In the genomic region with DNA sequence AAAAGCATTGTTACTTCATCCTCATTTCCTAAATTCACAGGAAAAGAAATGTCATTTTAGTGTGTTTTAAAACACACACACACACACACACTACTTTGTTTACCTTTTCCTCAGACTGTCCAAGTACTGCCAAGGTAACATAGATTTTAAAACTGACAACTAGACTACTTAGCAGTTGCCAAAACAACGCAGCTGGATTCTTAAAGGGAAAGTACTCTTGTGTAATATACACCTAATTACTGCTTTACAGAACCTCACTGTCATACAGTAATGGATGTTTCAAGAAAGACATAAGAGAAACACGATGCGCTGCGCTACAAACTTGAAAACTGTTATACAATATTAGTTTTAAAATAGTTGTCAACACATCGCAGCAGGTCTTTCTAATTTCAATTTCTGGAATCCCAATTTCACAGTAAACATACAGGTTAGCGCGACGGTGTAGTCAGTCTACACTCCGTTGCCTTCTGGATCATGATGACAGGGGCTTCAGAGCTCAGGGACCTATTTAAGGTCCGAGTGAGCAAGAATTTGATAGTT, we compare ENCODE assay signal across 7 mouse cellular contexts. TPM values are rescaled to one million over a fixed set of nuclear protein-coding genes. Genes with fewer than 3 reads are reported as not detected.
A peak's percentile ranks its signal among the peaks of the same experiment; 100 is the strongest.
DNase-seq lines count a peak whose midpoint lies in the region; ATAC-seq and TF ChIP-seq lines count a peak whose summit lies in the region.

No protein-coding gene starts in this region.

- no peak for DNase-seq in neural tube, embryonic 11.5 days (ENCODE audit: low spot score)
- no peak for DNase-seq in neural tube, embryonic 10.5 days (ENCODE audit: extremely low spot score, low spot score)
- peak; percentile 10 for DNase-seq in kidney, postnatal 14 days
- no peak for DNase-seq in adrenal gland, adult 18-20 months (ENCODE audit: low spot score in 2 of 2)
- no peak for DNase-seq in right cerebral cortex, postnatal 25 days

- no peaks in the 10 kb centered on the region for H3K27me3 ChIP-seq in neural tube, embryonic 11.5 days (ENCODE audit: control insufficient read depth, insufficient read depth, low read length)
- no peaks in the 10 kb centered on the region for H3K27me3 ChIP-seq in embryonic facial prominence, embryonic 13.5 days

- H3K27ac ChIP-seq in neural tube, embryonic 11.5 days (ENCODE audit: low read depth, low read length): no peak overlapping the region
- H3K27ac ChIP-seq in embryonic facial prominence, embryonic 13.5 days: no peak overlapping the region
- H3K27ac ChIP-seq in olfactory bulb, adult 2 months (ENCODE audit: insufficient read depth, low read depth, low read length): peak overlapping the region; percentile 82; the same call in 1 of the 2 replicates

- peak overlapping the region; percentile 96 for H3K4me3 ChIP-seq in neural tube, embryonic 11.5 days (ENCODE audit: low read depth, low read length)
- H3K4me3 ChIP-seq in embryonic facial prominence, embryonic 13.5 days: peak overlapping the region; percentile 90
- H3K4me3 ChIP-seq in olfactory bulb, adult 2 months (ENCODE audit: insufficient read depth, low read depth, low read length): peak overlapping the region; percentile 99

- H3K4me1 ChIP-seq in neural tube, embryonic 11.5 days (ENCODE audit: control insufficient read depth, insufficient read depth, low read length): peaks cover 11% of the 10 kb centered on the region
- peaks cover 13% of the 10 kb centered on the region for H3K4me1 ChIP-seq in embryonic facial prominence, embryonic 13.5 days
- peaks cover 10% of the 10 kb centered on the region for H3K4me1 ChIP-seq in olfactory bulb, adult 2 months (ENCODE audit: control insufficient read depth, insufficient read depth, low read length)

- H3K4me2 ChIP-seq in neural tube, embryonic 11.5 days (ENCODE audit: low read depth): peak overlapping the region; percentile 84
- peak overlapping the region; percentile 95 for H3K4me2 ChIP-seq in embryonic facial prominence, embryonic 13.5 days

- H3K36me3 ChIP-seq in neural tube, embryonic 11.5 days (ENCODE audit: control insufficient read depth, insufficient read depth, low read length): no peaks in the 10 kb centered on the region
- peaks cover 3% of the 10 kb centered on the region; the same call in 1 of the 2 replicates for H3K36me3 ChIP-seq in embryonic facial prominence, embryonic 13.5 days

- WGBS in neural tube, embryonic 11.5 days: 17% methylated on average over 10 of the region's 10 CpGs
- 10% methylated on average over 10 of the region's 10 CpGs for WGBS in embryonic facial prominence, embryonic 13.5 days
- 5% methylated on average over 10 of the region's 10 CpGs for WGBS in olfactory bulb, adult 2 months

- TF ChIP-seq POLR2A in olfactory bulb, adult 2 months (IDR thresholded peaks at IDR 0.05; ENCODE audit: insufficient read depth, low read depth, low read length): no peak

- no peak for TF ChIP-seq CTCF in olfactory bulb, adult 2 months (IDR thresholded peaks at IDR 0.05; ENCODE audit: insufficient read depth, low read depth, low read length)

- no peaks in the 10 kb centered on the region for H3K9me3 ChIP-seq in neural tube, embryonic 11.5 days (ENCODE audit: control insufficient read depth, low read length)
- no peaks in the 10 kb centered on the region for H3K9me3 ChIP-seq in embryonic facial prominence, embryonic 13.5 days

- ATAC-seq in neural tube, embryonic 11.5 days (ENCODE audit: insufficient read depth, low FRiP score, low TSS enrichment): no peak
- no peak for ATAC-seq in embryonic facial prominence, embryonic 13.5 days (ENCODE audit: insufficient number of reproducible peaks, insufficient read depth, low FRiP score, low TSS enrichment, low read depth)

- H3K9ac ChIP-seq in neural tube, embryonic 11.5 days (ENCODE audit: low read length): peak overlapping the region; percentile 98
- H3K9ac ChIP-seq in embryonic facial prominence, embryonic 13.5 days: peak overlapping the region; percentile 98

RNA-seq across cellular contexts. Expression of gene Mef2a, which starts 1.2 kb away (rescaled TPM):
- polyA plus RNA-seq in neural tube, embryonic 11.5 days (2014; fragmentation: Nextera tagmentation; extraction: Ambion mirVana): 31.1 and 31.6 TPM in 2 replicates
- polyA plus RNA-seq in embryonic facial prominence, embryonic 13.5 days (2015; fragmentation: Nextera tagmentation; extraction: Ambion mirVana): 38.4 and 47.5 TPM in 2 replicates
- 95.0 and 201 TPM in 2 replicates for polyA plus RNA-seq in olfactory bulb, adult 2 months (2012; ENCODE audit: insufficient read depth, insufficient read length, low replicate concordance, missing spikeins)
- 10 to 100 TPM; 45.7 to 57.1 TPM for total RNA-seq in adrenal gland, adult 18-20 months (2021)
